Mouse (Mus musculus): ENCODE measurements at regions not wholly inside any gene's neighbourhood (a gene's known extent, or its start where the extent isn't known, plus 50 kb on each side); places are given as distances from the start of the nearest gene placed in this dataset.
"Not testable (repeated sequence)": the region's sequence is repeated elsewhere in the genome, so short reads cannot be mapped to it uniquely, and the experiment has no call there.

- no peak for DNase-seq
- no peak for TF ChIP-seq CTCF (IDR thresholded peaks at IDR 0.05)
- intact Hi-C loops (cut with DNase I) = no loop called here
Measured at GRCm38 (mm10) chr15:14253602-14254301, 1080.3 kb upstream of the Cdh6 start.

GRCm38 (mm10) chr15:14251773-14252172 is 1078.3 kb upstream of the Cdh6 start:
- no peak for DNase-seq
- Histone ChIP-seq H3K4me3 (no peak overlapping the region), H3K27ac (no peak overlapping the region)
- TF ChIP-seq CTCF (IDR thresholded peaks at IDR 0.05) = no peak
- intact Hi-C loops (cut with DNase I) = no loop called here

More at GRCm38 (mm10) chr15:14253602-14254301, 1080.3 kb upstream of the Cdh6 start:
- no peak overlapping the region for H3K4me3 ChIP-seq
- H3K27ac ChIP-seq = no peak overlapping the region

GRCm38 (mm10) chr15:14215236-14215635 is 1041.8 kb upstream of the Cdh6 start:
- DNase-seq = no peak
- no peak overlapping the region for H3K4me3 ChIP-seq
- intact Hi-C loops (cut with DNase I) = no loop called here
- H3K27ac ChIP-seq = no peak overlapping the region
- TF ChIP-seq CTCF (IDR thresholded peaks at IDR 0.05) = no peak

DNA sequence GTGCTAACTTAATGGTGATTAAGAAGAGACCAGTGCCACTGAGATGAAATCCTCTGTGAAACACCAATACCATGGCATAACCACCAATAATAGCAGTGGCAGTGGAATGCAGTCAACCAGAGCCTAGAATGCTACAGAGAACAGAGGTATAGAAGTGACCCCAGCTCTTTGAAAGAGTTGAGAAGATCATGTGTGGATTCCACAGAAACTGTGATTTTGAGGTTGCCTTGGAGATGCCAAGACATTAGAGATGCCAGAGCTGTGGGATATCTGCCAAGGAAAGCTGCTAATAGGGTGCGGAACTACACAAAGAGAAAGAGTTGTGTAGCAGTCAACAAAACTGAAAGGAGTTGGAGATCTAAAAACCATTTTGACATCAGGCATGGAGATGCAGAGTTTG is 1041.3 kb upstream of the Cdh6 start:
- DNase-seq = no peak
- intact Hi-C loops (cut with DNase I) = no loop called here
- TF ChIP-seq CTCF (IDR thresholded peaks at IDR 0.05) = no peak
- Histone ChIP-seq H3K4me3 (no peak overlapping the region), H3K27ac (no peak overlapping the region)

GRCm38 (mm10) chr15:14177523-14177922 is 1004.0 kb upstream of the Cdh6 start:
- Histone ChIP-seq H3K27ac (no peak overlapping the region), H3K4me3 (no peak overlapping the region)
- no peak for TF ChIP-seq CTCF (IDR thresholded peaks at IDR 0.05)
- no peak for DNase-seq
- intact Hi-C loops (cut with DNase I) = no loop called here

GRCm38 (mm10) chr15:14137402-14137801 is 963.9 kb upstream of the Cdh6 start:
- no peak overlapping the region for H3K27ac ChIP-seq
- intact Hi-C loops (cut with DNase I) = no loop called here
- no peak for DNase-seq
- TF ChIP-seq CTCF (IDR thresholded peaks at IDR 0.05) = no peak
- no peak overlapping the region for H3K4me3 ChIP-seq

DNA sequence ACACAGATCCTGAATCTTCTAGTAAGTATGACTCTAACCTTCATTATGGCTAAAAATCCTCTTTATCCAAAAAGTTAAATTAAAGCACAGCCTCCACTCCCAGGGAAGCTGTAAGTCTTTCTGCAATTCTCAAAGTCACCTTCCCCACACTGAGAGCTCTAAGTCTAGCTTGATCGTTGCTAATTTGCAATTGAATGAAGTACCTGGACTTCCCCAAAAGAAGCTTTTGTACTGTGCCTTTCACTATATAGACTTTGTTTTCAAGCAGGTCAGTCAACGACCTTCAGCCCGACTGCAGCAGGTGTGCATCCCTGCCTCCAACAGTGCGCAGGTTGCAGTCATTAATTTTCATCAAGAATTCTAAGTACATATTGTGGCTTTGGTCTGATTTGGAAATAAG is 950.4 kb upstream of the Cdh6 start:
- Histone ChIP-seq H3K27ac (no peak overlapping the region), H3K4me3 (no peak overlapping the region)
- no peak for DNase-seq
- intact Hi-C loops (cut with DNase I) = no loop called here
- no peak for TF ChIP-seq CTCF (IDR thresholded peaks at IDR 0.05)

DNA sequence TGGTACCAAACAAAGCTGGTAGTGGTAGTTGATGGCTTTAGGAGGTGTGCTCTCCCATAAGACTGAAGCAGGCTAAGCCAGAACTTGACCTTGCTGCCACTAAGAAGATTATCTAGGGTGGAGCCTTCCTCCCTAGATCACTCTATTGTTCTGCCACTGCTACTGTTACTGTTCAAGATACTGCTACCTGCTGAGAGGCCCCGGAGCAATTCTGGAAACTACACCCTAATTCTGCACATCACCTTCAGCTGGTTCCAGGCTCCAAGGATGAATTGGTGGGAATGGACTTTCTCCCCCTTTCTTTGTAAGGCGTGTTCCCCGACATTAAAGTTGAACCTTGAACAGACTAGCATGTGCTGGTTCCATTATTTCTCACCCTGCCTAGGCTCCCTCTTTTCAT is 944.8 kb upstream of the Cdh6 start:
- H3K4me3 ChIP-seq; H3K27ac ChIP-seq; intact Hi-C loops (cut with DNase I); DNase-seq: not testable (repeated sequence)

- Histone ChIP-seq H3K4me3 (no peak overlapping the region), H3K27ac (no peak overlapping the region)
- no peak for TF ChIP-seq CTCF (IDR thresholded peaks at IDR 0.05)
- intact Hi-C loops (cut with DNase I) = no loop called here
- DNase-seq = no peak
Measured at GRCm38 (mm10) chr15:14101757-14102156, 928.3 kb upstream of the Cdh6 start.

GRCm38 (mm10) chr15:14051872-14052271 is 878.4 kb upstream of the Cdh6 start:
- DNase-seq = peak; percentile 13
- TF ChIP-seq CTCF (IDR thresholded peaks at IDR 0.05) = peak; percentile 16; the same call in 1 of the 2 replicates
- Histone ChIP-seq H3K27ac (no peak overlapping the region), H3K4me3 (no peak overlapping the region)
- intact Hi-C loops (cut with DNase I) = loop anchor here (10.0 kb wide), 1 partner anchor 433 kb away; no protein-coding TSS in a partner anchor
